Mouse (Mus musculus): ENCODE measurements at regions not wholly inside any gene's neighbourhood (a gene's known extent, or its start where the extent isn't known, plus 50 kb on each side); places are given as distances from the start of the nearest gene placed in this dataset.

GRCm38 (mm10) chr1:92386752-92387151, 86.9 kb downstream of the Ndufa10 start:
- no peak for DNase-seq (ENCODE audit: low spot score)

GRCm38 (mm10) chr1:92384945-92385344, 88.7 kb downstream of the Ndufa10 start:
- no peak for DNase-seq (ENCODE audit: low spot score)

GRCm38 (mm10) chr1:92383749-92384148, 89.9 kb downstream of the Ndufa10 start:
- DNase-seq (ENCODE audit: low spot score), result no peak

- no peak for DNase-seq (ENCODE audit: low spot score)
Measured at GRCm38 (mm10) chr1:92379510-92379886, 94.2 kb downstream of the Ndufa10 start.

- DNase-seq (ENCODE audit: low spot score), result no peak
Measured at GRCm38 (mm10) chr1:92378741-92379509, 94.7 kb downstream of the Ndufa10 start.

- no peak for DNase-seq (ENCODE audit: low spot score)
Measured at GRCm38 (mm10) chr1:92376456-92376855, 97.2 kb downstream of the Ndufa10 start.

GRCm38 (mm10) chr1:92372222-92372990, 101.3 kb downstream of the Ndufa10 start:
- no peak for DNase-seq (ENCODE audit: low spot score)

- no peak for DNase-seq (ENCODE audit: low spot score)
Measured at GRCm38 (mm10) chr1:92371357-92371981, 102.2 kb downstream of the Ndufa10 start.

GRCm38 (mm10) chr1:92370842-92371241, 102.8 kb downstream of the Ndufa10 start:
- no peak for DNase-seq (ENCODE audit: low spot score)

- DNase-seq (ENCODE audit: low spot score), result no peak
Measured at GRCm38 (mm10) chr1:92369972-92370371, 103.7 kb downstream of the Ndufa10 start.

- DNase-seq (ENCODE audit: low spot score), result no peak
Measured at GRCm38 (mm10) chr1:92366249-92366648, 107.4 kb downstream of the Ndufa10 start.

GRCm38 (mm10) chr1:92365366-92366075, 108.1 kb downstream of the Ndufa10 start:
- no peak for DNase-seq (ENCODE audit: low spot score)

GRCm38 (mm10) chr1:92361677-92362076, 112.0 kb downstream of the Ndufa10 start:
- DNase-seq (ENCODE audit: low spot score), result no peak

GRCm38 (mm10) chr1:92360255-92360654, 113.4 kb downstream of the Ndufa10 start:
- peak; percentile 47 for DNase-seq (ENCODE audit: low spot score)

- no peak for DNase-seq (ENCODE audit: low spot score)
Measured at GRCm38 (mm10) chr1:92359473-92359872, 114.2 kb downstream of the Ndufa10 start.

- no peak for DNase-seq (ENCODE audit: low spot score)
Measured at GRCm38 (mm10) chr1:92358758-92359287, 114.8 kb downstream of the Ndufa10 start.

- no peak for DNase-seq (ENCODE audit: low spot score)
Measured at GRCm38 (mm10) chr1:92348353-92349005, 125.2 kb downstream of the Ndufa10 start.

- no peak for DNase-seq (ENCODE audit: low spot score)
Measured at GRCm38 (mm10) chr1:92347656-92348055, 126.0 kb downstream of the Ndufa10 start.

- DNase-seq (ENCODE audit: low spot score), result peak; percentile 18
Measured at GRCm38 (mm10) chr1:92343768-92344167, 129.9 kb downstream of the Ndufa10 start.

- peak; percentile 10 for DNase-seq (ENCODE audit: low spot score)
Measured at GRCm38 (mm10) chr1:92343161-92343598, 130.5 kb downstream of the Ndufa10 start.
